Mouse (Mus musculus): ENCODE measurements around the gene Pik3r2.

The Pik3r2 gene

DNA sequence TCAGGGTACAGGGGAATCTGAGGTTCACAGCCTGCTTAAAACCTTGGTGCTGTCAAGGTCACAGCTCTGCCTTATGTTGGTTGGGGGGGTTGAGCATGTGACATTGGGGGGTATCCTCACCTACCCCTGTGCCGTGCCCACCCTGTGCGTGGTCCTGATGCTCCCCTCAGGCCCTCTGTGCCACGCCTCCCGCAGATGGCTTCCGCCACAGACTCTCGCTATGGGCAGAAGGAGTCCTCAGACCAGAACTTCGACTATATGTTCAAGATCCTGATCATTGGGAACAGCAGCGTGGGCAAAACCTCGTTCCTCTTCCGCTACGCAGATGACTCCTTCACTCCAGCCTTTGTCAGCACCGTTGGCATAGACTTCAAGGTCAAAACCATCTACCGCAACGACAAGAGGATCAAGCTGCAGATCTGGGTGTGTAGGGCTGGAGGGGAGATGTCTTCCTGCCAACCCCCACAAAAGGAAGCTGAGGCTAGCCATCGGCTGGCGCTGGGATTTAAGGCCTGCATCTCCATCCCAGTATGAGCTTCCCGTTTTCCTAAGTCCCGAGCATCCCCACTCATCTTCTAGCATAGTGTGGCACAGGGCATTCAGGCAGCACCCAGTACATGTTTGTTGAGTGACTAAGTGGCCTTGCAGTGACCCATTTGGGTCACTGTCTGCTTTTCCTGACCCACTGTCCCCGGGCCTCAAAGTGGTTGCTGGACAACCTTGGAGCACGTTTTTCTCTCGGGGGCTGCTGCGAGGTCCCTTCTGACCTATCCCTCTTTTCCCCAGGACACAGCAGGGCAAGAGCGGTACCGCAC, 20.6 kb downstream of the Pik3r2 start:
- DNase-seq, result no peak

DNA sequence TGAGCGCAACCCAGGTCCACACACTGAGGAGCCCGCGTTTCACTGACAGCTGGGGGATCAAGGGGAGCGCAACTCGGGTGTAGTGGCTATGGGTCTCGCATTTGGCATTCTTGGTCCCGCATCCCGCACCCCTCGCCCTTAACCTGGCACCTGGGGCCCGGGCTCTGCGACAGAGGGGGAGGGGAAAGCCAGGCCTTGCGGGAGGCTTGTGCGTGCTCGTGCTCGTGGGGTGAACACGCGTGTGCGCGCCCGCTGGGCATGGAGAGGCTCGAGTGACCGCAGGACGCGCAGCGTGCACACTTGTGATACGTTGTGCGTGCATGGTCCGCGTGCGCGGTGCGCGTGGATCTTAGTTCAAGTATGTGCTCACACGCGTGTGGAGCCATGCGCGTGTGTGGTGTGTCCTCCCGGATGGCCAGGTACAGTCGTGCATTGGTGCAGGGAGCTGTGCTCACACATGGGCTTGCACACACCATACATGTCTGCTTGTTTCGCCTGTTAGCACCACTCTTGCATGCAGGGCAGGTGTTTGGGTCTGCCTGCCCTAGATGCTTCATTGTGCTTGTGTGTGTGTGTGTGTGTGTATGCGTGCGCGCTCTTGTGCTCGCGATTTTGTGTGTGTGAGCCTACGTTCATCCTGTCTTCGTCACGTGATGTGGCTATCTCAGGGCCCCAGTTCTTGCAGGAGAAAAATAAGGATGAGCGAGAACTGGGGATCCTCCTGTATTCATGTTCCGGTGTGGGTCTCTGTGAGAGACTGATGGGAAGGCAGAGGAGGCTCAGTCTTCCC, 21.4 kb downstream of the Pik3r2 start:
- peak; percentile 67 for DNase-seq

DNA sequence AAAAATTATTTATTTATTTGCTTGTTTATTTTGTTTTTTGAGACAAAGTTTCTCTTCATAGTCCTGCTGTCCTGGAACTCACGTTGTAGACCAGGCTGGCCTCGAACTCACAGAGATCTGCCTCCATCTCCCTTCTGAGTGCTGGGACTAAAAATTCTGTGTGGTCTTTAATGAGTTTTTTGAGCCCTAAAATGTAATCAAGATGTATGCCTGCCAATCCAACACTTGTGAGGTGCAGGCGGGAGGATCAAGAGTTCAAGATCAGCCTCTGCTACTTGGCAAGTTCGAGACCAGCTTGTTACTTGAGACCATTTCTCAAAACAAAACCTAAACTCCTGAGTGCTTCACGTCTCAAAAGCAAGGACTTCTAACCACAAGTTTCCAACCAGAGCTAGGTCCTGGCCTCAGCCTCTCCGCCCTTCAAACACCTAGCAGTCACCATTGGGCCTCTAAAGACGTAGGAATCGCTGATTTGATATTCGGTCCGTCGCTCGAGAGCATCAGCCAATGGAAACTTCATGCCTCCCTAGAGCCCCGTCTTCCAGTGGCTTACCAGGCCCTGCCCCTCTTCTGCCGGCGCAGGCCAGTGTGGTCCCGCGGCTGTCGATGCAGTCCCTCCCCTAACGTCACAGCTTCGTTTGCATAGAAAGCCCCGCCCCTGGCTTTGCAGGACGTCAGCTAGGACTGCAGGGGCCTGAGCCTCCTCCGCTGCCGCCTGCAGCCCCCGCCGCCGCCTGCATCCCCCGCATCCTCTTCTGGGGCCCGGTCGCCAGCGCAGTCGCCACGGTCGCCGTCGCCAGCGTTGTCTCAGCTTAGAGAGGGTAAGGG, 22.3 kb downstream of the Pik3r2 start, which contains the start of gene Rab3a:
Gene Rab3a (plus strand): TSS at position 637 of the 828 bp plus-strand sequence.
- DNase-seq, result peak; percentile 99

DNA sequence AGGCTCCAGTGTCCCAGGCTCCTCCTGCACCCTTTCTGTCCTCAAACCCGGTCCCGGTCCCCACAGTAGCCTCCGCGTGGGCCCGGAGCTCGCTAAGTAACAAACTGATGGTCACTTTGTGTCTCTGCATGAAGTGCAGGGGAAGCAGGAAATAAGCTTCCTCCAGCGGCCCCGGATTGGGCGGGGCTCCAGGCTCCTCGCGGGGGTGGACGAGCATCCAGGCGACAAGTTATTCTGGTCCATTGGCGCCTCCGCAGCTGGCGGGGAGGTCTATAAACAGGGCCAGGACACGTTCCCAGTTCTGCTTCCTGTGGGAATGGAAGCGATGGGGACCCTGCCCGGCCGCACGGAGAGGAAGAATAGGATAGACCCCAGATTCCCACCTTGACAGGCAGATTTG, 23.4 kb downstream of the Pik3r2 start:
- DNase-seq, result peak; percentile 91

DNA sequence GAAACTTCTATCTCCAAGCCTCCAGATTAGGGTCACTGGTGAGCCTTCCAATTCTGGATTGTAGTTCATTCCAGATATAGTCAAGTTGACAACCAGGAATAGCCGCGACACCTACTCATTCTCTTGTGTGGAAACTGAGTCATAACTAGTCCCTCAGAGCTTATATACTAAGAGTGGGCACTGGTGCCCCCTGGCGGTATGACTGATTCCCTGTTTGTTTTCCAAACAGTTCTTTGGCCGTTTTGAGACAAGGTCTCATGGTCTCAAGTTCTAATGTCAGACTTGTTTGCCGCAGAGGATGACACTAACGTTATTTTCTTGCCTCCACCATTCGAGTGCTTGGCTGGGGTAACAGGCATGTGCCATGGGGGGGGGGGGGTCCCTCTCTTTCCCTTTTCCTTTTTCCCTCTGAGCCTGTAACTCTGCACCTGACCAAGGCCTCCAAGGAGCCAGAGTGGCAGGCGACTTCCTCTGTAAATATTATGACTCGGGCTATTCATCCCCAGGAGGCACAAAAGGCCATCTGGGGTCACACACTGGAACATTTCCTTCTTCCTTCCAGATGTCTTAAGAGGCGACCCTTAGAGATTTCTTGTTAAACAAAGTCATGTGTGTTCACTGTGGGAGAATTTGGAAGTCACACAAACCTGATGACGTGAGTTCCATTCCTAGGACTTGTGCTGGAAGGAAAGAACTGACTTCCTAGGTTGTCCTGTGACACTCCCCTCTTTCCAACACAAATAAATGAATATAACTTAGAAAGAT, 24.3 kb downstream of the Pik3r2 start:
- peak; percentile 88 for DNase-seq

DNA sequence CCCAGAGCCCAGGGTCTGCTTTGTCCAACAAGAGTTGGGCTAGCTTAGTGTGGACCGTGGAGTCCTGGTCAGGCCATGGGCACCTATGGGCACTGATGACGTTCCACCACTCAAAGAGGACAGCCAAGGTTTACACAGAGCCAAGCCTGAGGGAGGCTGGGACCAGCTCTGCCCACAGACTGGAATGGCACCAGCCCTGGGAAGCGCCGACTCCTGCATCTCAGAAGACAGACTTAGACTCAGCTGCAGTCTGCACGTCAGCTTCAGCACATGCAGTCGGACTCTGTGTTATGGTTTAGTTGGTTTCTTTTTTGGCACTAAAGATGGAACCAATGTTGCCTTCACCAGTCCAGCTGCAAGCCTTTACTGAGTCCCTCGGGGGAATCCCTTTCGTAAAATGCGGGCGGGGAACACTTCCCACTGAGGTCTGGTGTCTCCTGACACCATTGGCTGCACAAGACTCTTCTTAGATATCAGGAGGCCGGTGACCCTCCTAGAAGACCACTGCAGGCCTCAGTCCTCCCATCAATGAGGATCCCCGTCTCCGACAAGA, 26.3 kb downstream of the Pik3r2 start:
- peak; percentile 1 for DNase-seq

DNA sequence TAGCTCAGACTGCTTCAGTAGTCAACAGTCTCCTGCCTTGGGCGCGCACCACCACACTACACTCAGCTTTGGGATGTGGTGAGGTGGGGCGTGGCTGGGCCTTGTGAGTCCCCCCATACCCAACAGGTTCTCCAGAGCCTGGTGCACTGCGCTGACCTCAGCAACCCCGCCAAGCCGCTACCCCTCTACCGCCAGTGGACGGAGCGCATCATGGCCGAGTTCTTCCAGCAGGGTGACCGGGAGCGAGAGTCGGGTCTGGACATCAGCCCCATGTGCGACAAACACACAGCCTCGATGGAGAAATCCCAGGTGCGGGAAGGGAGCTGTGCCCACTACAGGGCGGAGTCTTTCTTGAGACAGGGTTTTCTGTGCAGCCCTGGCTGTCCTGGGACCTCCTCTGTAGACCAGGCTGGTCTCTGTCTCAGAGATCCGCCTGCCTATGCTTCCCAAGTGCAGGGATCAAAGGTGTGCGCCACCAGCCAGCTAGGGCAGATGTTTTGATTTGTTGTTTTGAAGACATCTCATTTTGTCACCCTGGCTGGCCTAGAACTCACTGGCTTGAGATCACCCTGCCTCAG, 27.3 kb downstream of the Pik3r2 start:
- DNase-seq, result no peak

DNA sequence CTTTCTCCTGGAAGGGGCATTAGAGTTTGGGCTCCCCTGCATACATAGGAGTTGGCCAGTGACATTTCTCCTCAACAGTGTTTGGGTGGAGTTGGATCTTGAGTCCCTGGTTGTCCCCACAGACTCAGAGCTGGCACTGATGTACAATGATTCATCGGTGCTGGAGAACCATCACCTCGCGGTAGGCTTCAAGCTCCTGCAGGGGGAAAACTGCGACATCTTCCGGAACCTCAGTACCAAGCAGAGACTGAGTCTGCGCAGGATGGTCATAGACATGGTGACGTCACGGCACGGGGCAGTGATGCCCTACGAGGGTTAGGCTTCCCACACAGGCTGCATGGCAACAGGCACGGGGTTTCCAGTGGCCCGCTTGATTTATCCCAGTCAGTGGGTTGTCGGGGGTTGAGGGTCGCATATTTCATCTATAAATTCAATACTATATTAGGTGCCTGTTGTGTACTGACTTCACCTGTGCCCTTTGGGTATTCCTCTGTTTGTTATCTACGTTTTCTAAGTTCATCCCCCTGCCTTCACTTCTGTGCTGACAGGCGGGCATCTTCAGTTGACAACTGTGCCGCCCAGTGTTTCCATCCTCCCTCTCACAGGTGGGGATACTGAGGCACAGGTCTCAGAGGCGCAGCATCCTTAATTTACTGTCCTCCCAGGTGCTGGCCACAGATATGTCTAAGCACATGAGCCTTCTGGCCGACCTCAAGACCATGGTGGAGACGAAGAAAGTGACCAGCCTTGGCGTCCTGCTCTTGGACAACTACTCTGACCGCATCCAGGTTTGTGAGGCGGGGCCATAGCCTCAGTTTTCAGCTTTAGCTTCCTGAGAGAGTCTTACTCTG, 28.0 kb downstream of the Pik3r2 start:
- DNase-seq, result peak; percentile 1

DNA sequence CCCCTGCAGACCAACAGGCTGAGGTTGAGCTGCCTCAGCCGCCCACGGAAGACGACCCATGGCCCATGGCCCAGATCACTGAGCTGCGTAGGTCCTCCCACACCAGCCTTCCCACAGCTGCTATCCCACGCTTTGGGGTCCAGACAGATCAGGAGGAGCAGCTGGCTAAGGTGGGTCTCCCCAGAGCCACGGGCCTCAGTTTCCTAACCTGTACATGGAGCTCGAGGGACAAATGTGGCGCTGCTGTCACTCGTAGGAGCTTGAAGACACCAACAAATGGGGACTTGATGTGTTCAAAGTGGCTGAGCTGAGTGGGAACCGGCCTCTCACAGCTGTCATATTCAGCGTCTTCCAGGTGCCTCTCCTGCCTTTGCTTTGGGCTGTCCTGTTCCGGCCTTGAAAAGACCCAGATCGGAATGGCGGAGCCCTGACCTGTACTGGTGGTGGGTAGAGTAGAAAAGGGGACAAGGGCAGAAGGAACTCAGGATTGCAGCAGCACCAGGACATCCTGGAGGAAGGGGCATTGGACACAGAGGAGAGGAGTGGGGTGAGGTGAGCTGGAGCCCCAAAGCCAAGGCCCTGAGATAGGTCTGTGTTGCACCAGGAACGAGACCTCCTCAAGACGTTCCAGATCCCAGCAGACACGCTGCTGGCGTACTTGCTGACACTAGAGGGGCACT, 29.2 kb downstream of the Pik3r2 start:
- DNase-seq, result no peak

DNA sequence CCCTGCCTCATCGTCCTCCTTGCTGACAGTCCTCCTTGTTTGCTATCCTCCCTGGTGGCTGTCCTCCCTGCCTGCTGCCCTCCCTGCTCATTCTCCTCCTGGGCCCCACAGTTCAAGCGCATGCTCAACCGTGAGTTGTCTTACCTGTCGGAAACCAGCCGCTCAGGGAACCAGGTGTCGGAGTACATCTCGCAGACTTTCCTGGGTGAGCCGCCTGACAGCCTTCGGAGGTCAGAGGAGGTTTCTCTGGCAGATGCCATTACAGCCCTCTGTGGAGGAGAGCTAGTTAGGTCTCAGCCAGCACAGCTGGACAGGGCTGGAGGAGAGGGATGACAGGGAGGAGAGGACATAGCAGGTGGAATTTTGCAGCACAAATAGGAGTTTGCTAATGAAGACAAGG, 29.8 kb downstream of the Pik3r2 start:
- DNase-seq, result no peak

DNA sequence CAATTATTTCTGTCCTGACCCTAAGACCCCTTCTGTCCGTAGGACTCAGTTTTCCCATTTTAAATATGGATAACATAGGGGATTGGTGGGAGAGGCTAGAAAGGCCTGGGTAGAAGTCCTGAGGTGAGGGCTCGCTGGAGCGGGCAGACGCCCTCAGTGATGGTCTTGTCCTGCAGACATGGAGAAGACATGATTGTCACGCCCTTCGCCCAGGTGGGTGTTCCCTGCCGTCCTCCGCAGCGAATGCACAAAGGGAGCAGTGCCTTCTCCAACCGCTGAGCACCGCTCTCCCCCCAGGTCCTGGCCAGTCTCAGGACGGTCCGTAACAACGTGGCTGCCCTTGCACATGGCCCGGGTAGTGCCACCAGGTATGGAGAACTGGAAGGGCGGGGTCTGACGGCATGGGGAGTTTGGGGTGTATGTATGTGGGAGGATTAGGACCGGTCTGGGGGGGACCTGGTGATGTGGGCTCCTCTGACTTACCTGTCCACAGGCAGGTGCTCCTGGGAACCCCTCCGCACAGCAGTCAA, 30.8 kb downstream of the Pik3r2 start:
- peak; percentile 6 for DNase-seq

DNA sequence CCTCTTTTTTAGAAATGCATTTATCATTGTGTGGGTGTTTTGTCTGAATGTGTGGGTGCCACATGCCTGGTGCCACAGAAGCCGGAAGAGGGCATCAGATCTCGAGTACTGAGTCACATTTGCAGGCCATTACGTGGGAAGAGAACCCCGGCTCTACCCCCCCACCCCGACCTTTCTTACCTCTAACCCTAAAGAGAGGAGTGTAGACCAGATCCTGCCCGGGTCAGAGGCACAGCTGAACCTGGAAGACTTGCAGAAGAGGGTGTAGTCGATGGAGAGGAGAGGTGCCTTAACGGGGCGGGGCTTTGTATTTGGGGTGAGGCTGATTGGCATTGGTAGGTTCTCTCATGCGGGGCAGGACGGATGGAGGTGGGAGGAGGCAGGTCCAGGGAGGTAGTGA, 31.7 kb downstream of the Pik3r2 start:
- no peak for DNase-seq

DNA sequence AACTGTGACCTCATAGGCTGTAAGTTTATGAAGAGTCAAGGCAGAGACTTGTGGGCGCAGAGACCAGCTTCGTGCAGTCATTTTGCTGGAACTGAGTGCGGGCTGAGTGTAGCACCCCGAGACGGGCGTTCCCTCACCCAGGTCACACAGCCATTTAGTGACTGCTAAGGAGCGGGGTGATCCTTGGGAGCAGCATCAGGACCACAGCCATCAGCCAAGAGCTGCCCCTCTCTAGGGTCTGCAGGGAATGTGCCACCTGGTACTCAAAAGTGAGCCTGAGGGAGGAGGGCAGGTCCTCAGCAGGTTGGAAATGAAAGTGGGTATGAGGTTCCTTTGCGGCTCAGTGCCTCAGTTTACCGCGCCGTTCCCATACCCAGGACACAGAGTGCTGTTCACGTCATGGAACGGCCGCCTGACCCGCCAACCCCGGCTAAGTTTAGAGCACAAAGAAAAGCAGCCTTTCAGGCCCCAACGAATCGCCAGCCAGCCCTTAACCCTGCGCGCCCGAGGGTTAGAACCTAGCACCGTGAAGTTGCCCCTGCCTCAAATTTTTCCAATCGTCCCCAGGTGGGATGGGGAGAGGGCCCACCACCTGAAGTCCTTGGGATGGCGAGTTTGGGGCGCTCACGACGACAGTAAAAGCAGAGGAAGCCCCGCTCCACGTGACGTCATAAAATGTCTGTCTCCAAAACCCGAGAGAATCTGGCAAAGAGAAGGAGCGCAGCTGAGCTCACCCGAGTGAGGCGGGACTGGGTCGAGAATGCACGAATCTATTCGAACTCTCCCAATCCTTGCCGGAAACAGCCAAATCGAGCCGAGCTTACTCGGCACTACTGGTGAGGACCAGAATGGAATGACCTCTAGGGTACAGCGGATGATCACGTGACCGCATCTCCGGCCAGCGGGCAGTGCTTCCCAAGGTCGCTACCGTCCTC, 32.6 kb downstream of the Pik3r2 start:
- DNase-seq, result peak; percentile 89

DNA sequence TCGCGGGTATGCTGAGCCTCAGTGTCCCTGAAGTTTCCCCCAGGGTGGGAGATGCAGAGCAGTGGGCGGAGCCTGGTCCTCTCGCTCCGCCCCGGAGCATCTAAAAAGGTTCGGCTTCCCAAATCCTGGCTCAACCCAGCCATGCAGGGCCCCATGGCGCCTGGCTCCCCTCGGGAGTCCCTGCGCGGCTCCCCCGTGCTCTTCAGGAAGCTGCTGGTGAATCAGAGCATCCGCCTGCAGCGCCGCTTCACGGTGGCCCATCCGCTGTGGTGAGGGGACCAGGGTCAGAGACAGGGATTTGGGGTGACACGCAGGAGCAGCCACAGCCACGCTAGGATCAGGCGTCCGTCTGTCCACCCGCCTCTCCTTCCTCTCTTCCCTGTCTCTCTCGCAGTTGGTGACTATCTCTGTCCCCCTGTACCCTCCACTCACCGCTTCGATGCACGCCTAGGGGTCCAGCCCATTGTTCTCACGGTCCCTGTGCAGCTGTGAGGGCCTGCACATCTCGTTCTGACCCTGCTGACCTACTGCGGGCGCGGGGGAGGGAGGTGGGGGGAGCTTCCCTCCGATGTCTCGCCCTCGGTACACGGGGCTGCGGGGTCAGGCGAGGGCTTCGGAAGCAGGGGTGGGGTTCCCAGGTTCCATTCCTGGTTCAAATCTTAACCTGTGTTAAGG, 33.4 kb downstream of the Pik3r2 start:
- DNase-seq, result peak; percentile 36

DNA sequence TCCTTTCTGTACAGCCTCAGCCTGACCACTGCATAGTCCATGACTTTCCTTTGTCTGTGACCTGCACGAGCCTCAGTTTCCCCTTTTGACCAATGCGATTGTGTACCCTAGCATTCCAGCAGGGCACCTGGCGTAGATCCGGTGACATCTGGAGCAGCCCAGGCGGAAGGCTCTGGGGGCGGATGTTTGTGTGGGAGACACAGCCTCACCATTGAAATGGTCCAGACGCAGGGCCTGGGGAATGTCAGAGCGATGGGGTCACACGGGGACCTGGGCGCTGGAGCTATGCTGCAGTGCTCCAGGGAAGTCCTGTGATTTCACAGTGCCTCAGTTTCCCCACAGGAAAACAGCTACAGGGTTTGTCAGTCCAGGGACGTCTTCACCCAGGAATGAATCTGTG, 34.3 kb downstream of the Pik3r2 start:
- DNase-seq, result peak; percentile 2

DNA sequence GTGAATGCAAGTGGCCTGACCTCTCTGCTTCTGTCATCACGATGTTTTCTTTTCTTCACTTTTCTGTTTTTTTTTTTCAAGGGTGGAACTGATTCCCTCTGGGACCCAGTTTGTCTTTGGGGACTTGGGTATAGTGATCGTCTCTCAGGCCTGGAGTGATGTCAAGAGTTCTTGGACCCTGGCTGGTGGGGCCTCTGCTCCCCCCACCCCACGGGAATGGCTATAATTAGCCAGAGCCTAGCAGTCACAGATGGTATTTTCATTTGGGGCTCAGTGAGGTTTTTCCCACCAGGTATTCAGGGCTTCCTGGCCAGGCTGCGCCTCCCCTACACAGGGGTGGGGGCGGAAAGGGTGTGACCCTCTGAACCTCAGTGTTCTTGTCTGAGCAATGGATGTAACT, 34.9 kb downstream of the Pik3r2 start:
- DNase-seq, result no peak

DNA sequence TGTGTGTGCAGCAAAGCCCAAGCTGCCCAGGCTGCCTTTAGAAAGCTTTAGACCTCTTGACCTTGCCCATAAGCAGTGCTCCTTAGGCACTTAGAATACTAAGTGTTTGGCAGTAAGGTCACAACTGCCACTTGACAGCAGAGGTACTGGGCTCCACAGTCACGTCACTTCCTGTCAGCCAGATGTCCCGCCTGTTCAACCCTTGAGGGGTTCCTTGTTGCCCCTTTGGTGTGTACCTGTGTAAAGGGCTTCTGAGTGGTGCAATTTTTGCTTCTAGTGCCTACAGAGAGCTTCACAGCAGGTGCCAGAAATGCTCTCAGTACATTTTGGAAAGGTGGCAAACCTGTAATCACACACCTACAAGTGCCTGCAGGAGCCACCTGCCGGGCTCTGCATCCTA, 38.3 kb downstream of the Pik3r2 start:
- DNase-seq, result no peak

DNA sequence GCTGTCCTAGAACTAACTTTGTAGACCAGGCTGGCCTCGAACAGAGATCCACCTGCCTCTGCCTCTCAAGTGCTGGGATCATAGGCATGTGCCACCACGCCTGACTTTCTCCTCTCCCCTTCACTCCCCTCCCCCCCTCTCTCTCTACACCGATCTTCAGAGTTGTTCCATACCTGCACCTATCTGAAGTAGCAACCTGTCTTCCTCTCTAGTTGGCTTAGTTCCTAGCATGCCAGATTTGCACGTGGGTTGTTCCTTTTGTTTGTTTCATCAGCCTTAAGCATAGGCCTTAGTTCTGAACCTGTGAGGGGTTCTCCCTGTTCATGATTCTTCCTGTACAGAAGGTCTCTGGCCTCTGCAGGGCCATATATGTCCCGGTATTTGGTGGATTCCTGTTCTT, 38.8 kb downstream of the Pik3r2 start:
- no peak for DNase-seq
